Mouse (Mus musculus) c-Kit-positive CD71-positive TER-119-positive erythroid progenitor cells, embryonic 14.5 days (primary cell): ENCODE measurements around the gene Olfr374.

ENCODE experiments used
- DNase-seq: peaks from one replicate; pipeline ENCODE4 v3.0.0-alpha.2; 2013; ENCODE audit warnings: low spot score

Gene Olfr374

DNA sequence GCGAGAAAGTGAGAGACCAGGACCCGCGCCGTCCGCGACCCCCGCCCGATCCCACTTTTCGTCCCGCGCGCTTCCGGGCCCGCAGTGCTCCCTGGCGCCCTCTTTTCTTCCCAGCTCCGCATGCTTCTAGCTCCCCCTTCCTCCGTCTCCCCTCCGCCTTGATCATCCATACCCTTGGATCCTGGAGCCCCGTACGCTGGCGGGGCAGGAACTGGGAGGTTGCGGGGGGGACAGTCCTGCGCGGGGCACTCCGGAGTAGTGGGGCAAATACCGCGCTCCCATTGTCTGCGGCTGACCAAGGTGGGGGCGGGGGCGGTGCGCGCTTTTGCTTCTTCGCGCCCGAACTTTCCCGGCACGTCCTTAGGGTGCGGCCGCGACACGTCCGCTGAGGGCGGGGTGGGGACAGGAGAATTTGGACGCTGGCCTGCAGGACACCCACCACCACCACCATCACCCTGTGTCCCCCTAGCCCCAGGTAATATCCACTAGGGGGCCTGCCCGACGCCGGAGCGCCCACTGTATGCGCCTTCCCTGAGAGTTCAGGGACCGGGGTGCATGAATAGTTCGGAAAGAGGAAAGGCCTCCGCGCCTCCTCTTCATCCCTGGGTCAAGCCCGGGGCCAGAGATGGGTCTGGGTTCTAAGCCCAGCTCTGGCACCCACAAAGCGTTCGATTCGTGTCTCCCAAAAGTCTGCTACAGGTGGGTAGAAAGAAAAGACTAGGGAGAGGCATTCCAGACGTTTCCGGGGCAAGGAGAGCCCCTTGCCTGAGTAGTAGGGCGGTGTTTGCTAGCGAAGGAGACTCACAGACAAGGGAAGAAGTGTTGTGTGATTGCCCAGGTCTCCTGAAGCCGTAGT lies 28.8 kb downstream of the Olfr374 start:
- no peak for DNase-seq

DNA sequence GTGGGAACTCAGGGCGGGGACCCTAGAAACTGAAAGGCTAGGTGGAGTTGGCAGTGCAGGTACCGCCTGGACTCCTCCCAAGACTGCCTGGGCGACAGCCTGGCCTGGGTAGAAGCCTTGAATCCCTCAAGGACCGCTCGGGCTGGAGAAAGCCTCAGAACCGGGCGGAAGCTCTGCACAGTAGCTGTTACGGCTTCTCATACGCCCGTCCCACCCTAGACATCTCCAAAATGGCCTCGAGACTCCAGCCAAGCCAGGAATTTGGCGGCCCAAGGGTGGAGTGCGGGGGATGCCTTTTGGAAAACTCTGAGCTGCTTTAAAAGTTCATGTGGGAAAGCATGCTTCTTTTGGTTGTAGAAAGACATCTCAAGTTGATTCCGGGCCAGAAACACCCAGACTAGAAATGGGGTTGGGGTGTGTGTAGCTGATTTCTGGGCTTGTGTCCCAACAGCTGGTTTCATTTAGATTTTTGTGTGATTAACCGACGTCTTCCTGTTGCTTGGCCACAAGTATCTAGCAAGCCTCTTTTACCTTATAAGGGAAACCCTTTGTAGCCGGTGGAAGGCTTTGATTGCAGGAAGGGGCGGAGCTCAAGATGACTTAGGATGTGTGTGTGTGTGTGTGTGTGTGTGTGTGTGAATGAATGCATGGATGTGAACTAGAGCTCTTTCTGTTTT lies 29.6 kb downstream of the Olfr374 start:
- DNase-seq = no peak

DNA sequence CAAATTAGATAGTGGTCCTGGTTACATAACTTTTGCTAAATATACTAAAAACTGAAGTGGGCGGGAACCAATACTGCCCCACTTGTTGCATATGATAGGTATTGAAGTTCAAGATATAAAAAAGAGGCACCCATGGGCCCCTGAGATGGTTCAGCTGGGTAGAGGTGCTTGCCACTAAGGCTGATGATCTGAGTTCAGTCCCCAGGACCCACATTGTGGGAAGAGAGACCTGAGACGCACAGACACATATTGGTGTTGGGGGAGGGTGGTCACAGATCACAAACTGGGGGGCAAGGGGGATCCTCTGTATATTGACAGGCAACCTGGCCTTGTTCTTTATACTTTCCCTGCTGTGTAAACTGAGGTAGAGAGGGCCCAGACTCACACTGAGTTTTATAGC lies 30.6 kb downstream of the Olfr374 start:
- DNase-seq = no peak

DNA sequence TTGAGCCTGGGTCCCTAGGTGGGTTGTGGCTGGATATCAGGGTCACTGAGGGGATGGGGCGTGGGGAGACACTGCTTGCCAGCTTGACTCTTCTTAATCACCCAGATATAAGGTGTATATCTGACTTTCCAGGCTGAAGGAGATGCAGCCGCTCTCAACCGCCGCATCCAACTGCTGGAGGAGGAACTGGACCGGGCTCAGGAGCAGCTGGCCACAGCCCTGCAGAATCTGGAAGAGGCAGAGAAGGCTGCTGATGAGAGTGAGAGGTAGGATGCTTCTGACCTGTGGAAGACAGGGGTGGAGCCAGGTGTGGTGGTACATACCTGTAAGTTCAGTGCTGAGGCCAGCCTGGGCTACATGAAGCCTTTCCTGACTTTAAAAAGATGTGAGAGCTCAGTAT lies 31.6 kb downstream of the Olfr374 start:
- DNase-seq = no peak

DNA sequence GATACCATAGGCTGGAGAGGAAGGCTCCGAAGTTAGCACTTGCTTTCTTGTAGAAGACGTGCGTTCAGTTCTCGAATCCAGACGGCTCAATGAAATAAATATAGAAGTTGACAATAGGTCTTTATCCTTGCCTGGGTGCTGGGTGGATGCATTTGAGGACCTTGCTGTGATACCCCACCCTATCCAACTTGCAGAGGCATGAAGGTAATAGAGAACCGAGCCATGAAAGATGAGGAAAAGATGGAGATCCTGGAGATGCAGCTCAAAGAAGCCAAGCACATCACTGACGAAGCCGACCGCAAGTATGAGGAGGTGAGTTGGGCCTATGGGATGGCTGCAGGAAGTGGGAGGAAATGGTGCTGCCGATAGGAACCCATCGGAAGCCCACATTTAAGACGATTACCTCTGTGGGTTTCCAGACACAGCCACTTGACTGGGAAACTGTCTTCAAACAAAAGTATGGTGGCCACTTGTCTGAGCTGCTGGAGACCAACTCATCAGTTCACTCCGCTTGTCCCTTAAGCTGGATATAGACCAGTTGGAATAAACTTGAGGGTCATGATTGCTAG lies 36.5 kb downstream of the Olfr374 start:
- no peak for DNase-seq

DNA sequence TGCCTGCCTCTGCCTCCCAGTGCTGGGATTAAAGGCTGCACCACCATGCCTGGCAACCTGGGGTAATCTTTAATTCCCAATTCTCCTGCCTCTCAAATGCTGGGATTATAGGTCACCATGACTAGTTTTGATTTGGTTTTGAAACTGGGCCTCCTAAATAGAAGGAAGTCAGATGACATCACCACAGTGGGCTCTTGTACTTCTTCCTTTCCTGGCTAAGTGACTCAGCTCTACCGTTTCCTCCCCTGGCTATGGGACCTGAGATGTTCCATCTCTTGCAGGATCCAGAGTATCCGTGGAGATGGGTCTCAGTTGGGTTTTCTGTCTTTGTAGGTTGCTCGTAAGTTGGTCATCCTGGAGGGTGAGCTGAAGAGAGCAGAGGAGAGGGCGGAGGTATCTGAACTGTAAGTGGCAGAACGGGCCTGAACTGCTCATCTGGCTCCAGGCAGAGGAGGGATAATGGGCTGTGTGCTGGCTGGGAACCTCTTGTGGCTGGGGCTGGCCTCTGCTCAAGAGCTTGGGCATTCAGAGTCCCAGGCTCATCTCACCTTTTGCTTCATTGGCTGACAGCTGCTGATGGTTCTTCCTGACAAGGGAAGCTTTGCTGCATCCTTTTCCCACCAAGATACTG lies 37.6 kb downstream of the Olfr374 start:
- DNase-seq = no peak

DNA sequence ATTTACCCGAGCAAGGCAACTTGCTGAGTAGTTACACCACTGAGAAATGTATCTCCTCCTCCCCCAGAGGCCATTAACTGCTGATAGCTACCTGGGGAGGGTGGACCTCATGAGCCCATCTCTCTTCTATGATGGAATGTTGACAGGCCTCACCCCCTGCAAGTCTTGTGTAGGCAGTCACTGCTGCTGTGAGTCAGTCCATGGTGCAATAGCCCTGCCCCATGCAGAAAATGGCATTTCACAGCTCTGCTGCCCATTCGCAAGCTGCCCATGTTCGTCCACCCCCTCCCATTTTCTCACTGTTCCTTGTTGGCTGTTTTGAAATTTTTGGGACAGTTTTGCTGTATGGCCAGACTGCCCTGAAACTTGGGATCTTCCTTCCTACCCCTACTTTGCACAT lies 38.7 kb downstream of the Olfr374 start:
- DNase-seq = no peak

DNA sequence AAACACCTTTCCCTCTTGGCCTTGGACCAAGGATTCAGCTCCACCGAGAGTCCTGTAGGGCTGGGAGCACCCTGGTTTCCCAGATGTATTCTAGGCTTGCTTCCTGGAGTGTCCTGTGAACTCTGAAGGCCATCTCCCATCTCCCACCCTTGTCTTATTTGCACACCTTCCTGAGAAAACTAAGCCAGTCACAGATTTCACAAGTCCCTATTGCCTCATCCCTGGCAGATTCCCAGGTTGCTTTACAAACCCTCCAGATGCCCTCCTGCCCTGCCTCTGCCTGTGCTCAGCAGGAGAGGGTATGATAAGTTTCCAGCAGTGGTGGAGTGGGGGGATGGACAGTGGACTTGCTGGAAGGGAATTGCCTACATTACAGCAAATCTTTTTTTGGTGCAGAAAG lies 39.2 kb downstream of the Olfr374 start:
- DNase-seq = no peak

DNA sequence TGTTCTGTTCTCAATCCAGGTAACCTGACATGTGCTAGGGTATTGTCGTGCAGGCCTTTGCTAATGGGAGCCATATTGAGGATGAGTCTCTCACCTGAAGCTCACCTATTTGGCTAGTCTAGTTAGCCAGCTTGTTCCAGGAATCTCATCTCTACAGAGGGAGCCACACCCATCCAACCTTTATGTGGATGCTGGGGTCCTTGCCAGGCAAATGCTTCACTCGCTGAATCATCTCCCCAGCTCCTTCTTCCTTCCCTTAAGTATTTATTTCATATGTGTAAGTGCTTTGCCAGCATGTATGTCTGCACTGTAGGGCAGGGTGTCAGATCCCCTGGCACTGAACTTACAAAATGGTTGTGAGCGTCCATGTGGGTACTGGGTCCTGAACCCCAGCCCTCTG lies 39.7 kb downstream of the Olfr374 start:
- DNase-seq = no peak

DNA sequence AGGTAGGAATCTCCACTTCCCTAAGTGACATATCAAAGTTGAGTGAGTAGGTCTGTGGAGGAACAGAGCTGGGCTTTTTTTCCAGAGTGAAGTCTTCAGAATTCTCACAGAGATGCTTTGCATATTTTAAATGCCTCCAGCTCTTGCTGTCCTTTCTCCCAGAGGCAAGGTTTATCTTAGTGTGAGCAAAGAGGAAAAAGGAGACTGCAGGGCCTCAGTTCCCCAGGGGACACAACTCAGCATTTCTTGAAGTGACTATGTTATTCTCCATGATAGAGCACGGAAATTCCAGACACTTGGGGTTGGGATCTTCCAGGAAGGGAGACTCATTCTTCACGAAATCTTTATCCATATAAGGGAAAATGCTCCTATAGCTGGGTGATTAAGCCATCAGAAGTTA lies 40.4 kb downstream of the Olfr374 start:
- no peak for DNase-seq

DNA sequence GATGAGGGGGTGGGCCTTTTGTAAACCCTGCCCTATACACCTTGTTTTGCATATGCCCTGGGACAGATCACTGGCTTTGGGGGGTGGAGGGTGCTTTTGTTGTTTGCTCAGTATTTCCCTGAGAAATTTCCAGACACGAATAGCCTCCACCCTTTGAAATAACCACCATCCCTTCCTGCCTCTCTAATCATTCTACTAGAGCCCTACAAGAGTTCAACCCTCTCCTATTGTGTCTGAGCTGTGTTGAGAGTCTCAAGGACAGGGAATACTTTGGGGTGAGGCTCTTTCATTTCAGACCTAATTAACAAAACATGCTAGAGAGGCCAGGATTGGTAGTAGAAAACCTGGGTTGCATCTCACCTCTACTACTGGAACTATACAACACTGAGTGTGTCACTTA lies 42.2 kb downstream of the Olfr374 start:
- no peak for DNase-seq

DNA sequence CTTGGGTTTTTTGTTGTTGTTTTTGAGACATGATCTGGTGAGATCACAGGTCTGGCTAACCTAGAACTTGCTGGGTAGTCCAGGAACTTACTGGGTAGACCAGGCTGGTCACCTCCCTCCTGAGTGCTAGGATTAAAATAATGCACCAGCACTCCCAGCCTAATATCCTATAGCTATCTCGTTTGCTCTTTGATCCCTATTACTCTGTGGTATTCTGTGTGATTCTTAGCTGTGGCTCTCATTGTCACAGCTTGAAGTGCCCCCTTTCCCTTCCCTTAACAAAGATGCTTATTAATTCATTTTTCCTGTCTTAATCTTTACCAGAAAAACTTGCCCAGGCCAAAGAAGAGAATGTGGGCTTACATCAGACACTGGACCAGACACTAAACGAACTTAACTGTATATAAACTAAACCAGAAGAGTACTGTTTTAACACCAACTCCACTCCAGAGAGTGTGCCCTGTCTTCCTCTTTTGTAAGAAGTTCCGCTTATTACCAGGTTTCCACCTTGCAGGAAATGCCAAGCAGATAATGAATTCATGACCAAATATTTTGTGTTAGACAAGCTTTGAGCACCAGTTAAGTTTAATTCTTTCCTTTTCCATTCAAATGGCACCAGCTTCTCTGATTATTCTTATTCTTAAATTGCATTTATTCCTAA lies 44.7 kb downstream of the Olfr374 start:
- DNase-seq = no peak

DNA sequence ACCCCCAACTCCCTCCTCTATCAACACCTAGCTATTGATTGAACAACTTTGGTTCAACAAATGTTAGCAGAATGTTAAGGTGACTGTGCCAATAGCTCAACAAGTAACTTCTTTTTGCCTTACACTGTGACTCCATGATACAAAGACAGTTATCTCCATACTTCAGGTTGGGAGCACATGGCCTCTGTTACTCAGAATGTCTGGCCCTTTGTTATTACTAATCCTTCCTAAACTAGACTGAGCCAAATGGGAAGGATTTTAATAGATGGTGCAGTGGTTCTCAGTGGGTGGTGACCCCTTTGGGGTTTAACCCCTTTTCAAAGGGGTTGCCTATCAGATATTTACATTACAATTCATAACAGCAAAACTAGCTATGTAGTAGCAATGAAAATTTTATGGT lies 46.5 kb downstream of the Olfr374 start:
- DNase-seq = no peak

DNA sequence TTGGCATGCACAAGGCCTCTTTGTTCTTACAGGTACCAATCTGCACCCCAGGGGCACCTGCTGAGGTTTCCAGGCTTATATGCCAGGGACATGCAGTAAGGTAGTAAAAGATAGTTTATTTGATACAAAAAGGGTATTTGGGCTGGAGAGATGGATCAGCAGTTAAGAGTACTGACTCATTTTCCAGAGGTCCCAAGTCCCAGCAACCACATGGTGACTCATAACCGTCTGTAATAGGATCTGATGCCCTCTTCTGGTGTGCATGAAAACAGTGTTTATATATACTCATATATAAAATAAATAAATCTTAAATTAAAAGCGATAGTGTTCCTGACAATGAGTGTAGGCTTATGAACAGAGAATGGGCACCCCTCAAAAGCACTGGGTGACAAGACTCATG lies 51.3 kb downstream of the Olfr374 start:
- no peak for DNase-seq

DNA sequence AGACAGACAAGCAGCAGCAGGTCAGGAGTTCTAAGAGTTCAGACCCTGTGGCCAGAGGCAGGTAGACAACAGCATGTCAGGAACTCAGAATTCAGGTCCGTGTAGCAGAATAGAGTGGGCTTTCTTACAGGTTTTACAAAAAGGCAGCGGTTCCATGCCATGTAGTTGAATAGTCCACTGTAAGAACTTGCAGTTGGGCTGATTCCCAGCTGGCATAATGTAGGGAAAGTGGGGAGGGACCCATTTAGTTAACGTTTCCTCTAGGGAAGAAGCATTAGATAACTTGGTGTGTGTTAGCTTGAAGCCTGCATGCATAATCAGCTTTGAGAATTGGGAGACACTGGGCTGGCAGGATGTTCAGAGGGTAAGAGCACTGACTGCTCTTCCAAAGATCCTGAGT lies 51.9 kb downstream of the Olfr374 start:
- no peak for DNase-seq

DNA sequence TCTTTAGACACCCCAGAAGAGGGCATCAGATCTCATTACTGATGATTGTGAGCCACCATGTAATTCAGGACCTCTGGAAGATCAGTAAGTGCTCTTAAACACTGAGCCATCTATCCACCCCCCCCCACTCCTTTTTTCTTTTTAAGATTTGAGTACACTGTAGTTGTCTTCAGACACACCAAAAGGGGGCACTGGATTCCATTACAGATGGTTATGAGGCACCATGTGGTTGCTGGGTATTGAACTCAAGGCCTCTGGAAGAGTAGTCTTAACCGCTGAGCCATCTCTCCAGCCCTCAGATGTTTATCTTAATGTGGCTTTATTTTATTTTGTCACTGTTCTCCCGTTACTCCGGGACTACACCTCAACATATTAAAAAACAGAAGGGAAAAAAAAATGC lies 53.2 kb downstream of the Olfr374 start:
- peak; percentile 28 for DNase-seq

DNA sequence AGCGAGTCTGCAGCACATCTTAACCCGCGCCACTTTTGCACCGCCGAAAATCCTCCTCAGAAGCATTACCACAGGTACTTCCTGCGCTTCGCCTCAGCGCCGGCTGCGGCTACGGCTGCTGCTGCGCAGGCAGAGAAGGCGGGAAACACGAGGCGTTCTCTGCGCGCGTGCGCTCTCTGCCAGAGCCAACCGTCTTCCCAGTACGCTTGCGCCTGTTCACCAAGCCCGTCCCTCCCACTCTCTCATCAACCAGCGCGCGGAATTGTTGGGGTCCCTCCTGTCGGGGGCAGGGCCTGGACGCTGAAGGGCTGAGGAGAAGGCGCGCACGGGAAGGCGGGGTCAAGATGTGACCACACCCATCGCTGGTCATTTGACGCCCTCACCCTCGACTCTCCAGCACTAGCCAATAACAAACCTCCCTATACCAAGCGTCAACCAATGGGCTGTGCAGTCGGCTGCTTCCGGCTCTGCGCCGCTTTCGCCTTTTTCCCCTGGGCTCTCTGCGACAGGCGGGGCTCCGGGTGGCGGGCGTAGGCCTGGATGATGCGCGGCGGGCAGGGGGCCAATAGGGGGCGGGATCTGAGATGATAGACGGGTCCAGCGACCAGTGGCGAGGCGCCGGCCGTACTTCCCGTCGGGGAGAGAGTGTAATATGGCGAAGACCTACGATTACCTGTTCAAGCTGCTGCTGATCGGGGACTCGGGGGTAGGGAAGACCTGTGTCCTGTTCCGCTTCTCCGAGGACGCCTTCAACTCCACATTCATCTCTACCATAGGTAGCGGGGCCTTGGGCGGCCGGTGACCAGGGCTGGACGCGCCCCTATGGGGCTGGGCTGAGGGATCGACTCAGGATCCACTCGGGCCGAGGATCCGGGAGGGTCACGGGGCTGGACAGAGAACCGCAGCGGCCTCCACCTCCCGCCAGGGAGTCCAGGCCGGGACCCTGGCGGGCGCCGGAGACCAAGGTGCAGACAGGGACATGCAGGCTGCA lies 54.2 kb downstream of the Olfr374 start, which contains the start of gene Rab8a:
TSS of gene Rab8a (plus strand) at position 494 of the 991 bp plus-strand sequence.
- DNase-seq = peak; percentile 99

DNA sequence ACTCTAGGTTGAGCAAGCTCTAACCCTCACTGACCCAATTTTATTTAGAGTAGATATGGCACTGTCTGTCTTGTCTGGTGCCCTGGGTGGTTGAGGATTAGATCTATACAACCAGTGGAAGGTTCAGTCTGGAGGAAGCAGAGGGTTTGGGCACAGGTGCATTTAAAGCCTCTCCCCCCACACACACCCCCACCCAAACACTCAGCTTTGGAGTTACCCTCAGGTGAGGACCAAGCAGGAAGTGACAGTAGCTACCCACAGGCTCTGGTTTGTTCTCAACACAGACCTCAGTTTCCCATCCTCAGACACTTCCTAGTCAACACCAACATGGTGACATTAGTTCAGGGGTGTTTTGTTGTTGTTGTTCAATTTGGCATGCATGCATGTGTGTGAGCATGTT lies 56.0 kb downstream of the Olfr374 start:
- no peak for DNase-seq
